Mouse (Mus musculus) gastrocnemius, postnatal 14 days (tissue): ENCODE data around the gene Majin. TPM values are rescaled to one million over a fixed set of nuclear protein-coding genes. Genes with fewer than 3 reads are reported as not detected.

Experiments
- microRNA-seq, 2 experiments: library from miRNA; unstranded; fragments of <30 nt; microRNA quantifications; one replicate each; pipeline ENCODE4 v1.2.0; 2021
- total RNA-seq, 2 experiments: library from RNA; stranded (reverse); gene quantifications; 2 replicates each; pipeline ENCODE4 v1.2.3; 2021

Gene Majin
- total RNA-seq, 2 experiments from 2014 or later: not detected

Small RNA genes lying within 50 kb of the gene (microRNA-seq; reads per million reads assigned to microRNA genes)
- gene Mir192 (23.1 to 32.5 reads per million in 2 experiments), gene Mir194-2 (18.8 to 19.5 reads per million in 2 experiments)

Other genes with a start within 250 kb of the Majin start
- 10 to 100 TPM; 10.9 to 13.2 TPM for gene Pola2, start 220.2 kb upstream of the Majin start, total RNA-seq
- not detected for gene Slc22a20, start 198.2 kb upstream of the Majin start, total RNA-seq
- gene Capn1, start 168.5 kb upstream of the Majin start, total RNA-seq: 10 to 100 TPM; 77.0 to 81.1 TPM
- gene Syvn1, start 137.8 kb upstream of the Majin start, total RNA-seq: 10 to 100 TPM; 13.5 to 15.9 TPM
- 10 to 100 TPM; 29.1 to 30.6 TPM for gene Mrpl49, start 126.6 kb upstream of the Majin start, total RNA-seq
- 100 to 1,000 TPM; 481 to 546 TPM for gene Fau, start 126.5 kb upstream of the Majin start, total RNA-seq
- gene Znhit2, start 123.2 kb upstream of the Majin start, total RNA-seq: 1 to 10 TPM; 9.2 to 9.9 TPM
- gene Tm7sf2, start 116.0 kb upstream of the Majin start, total RNA-seq: 1 to 10 TPM; 3.7 to 4.5 TPM
- gene Vps51, start 107.2 kb upstream of the Majin start, total RNA-seq: 10 to 100 TPM; 20.4 to 24.0 TPM
- gene Tmem262, start 104.4 kb upstream of the Majin start, total RNA-seq: not detected
- gene Gm28374, start 102.1 kb upstream of the Majin start, total RNA-seq: not detected
- gene Zfpl1, start 99.4 kb upstream of the Majin start, total RNA-seq: 10 to 100 TPM; 11.9 to 14.6 TPM
- gene Cdca5, start 99.4 kb upstream of the Majin start, total RNA-seq: 1 to 10 TPM in 1 of 2 experiments, under 1 TPM in 1; 0.84 to 1.3 TPM
- gene AC131692.1, start 90.0 kb upstream of the Majin start, total RNA-seq: not detected
- gene Naaladl1, start 78.6 kb upstream of the Majin start, total RNA-seq: not detected
- 10 to 100 TPM in 1 of 2 experiments, 1 to 10 TPM in 1; 8.8 to 14.4 TPM for gene Sac3d1, start 65.7 kb upstream of the Majin start, total RNA-seq
- gene Snx15, start 56.1 kb upstream of the Majin start, total RNA-seq: 10 to 100 TPM in 1 of 2 experiments, 1 to 10 TPM in 1; 8.2 to 11.9 TPM
- under 1 TPM in 1 of 2 experiments, not detected in 1; 0.20 TPM for gene Batf2, start 43.4 kb upstream of the Majin start, total RNA-seq
- gene Arl2, start 42.8 kb upstream of the Majin start, total RNA-seq: 10 to 100 TPM; 53.4 to 55.4 TPM
- gene Gpha2, start 42.0 kb downstream of the Majin start, total RNA-seq: not detected
- 10 to 100 TPM; 22.4 to 24.7 TPM for gene Ppp2r5b, start 51.5 kb downstream of the Majin start, total RNA-seq
- 10 to 100 TPM; 12.7 to 14.6 TPM for gene Atg2a, start 57.3 kb downstream of the Majin start, total RNA-seq
- 10 to 100 TPM; 40.5 to 50.8 TPM for gene Ehd1, start 92.3 kb downstream of the Majin start, total RNA-seq
- 1 to 10 TPM; 3.4 to 3.9 TPM for gene Cdc42bpg, start 122.1 kb downstream of the Majin start, total RNA-seq
- gene Men1, start 150.6 kb downstream of the Majin start, total RNA-seq: 10 to 100 TPM; 10.1 to 11.4 TPM
- gene Map4k2, start 156.7 kb downstream of the Majin start, total RNA-seq: 10 to 100 TPM in 1 of 2 experiments, 1 to 10 TPM in 1; 9.5 to 14.4 TPM
- gene Sf1, start 179.3 kb downstream of the Majin start, total RNA-seq: 10 to 100 TPM; 75.1 to 80.9 TPM
- 1,000 to 10,000 TPM; 4,021 to 4,833 TPM for gene Pygm, start 200.0 kb downstream of the Majin start, total RNA-seq
- 10 to 100 TPM; 24.0 to 37.6 TPM for gene Rasgrp2, start 215.0 kb downstream of the Majin start, total RNA-seq
- 1 to 10 TPM; 1.5 to 2.9 TPM for gene Nrxn2, start 234.3 kb downstream of the Majin start, total RNA-seq